Comparison of ENCODE assay signal across 20 mouse cellular contexts in the genomic region with DNA sequence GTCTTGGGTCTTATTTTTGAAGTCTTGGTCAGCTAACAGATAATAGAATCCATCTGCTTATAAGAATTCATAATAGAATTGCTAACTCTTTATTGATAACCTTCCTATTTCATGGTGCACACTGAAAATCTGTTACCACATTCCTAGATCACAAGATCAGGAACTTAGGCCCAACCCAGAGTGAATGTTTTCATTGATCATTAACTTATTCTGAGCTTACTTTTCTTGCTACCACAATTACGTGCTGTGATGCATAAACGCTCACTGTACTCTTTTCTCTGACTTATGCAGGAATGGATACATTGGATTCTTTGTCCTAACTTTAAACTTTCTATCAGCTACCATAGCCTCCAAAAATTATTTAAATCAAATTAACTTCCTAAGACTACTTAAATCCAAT. TPM values are rescaled to one million over a fixed set of nuclear protein-coding genes. Genes with fewer than 3 reads are reported as not detected.
DNase-seq lines count a peak whose midpoint lies in the region; ATAC-seq and TF ChIP-seq lines count a peak whose summit lies in the region.
"Had no signal": no experiment of that assay in that cellular context is flagged by ENCODE, and none has a peak within 500 bp of the region (broad histone marks: within the 10 kb centered on the region; RNA-seq: fewer than 3 reads in every experiment).

No protein-coding gene starts in this region.

- H3K4me1 ChIP-seq in intestine, embryonic 16.5 days (ENCODE audit: control insufficient read depth, insufficient read depth, low read length), result peaks cover 13% of the 10 kb centered on the region
- 0 out of 2 replicates have a peak, but pooled peaks cover 3% of the 10 kb centered on the region for H3K4me1 ChIP-seq in intestine, embryonic 15.5 days (replicated peaks)
- peaks cover 8% of the 10 kb centered on the region for H3K4me1 ChIP-seq in kidney, embryonic 15.5 days
- peaks cover 16% of the 10 kb centered on the region for H3K4me1 ChIP-seq in liver, adult 2 months (ENCODE audit: control insufficient read depth, insufficient read depth, low read length)
- H3K4me1 ChIP-seq in small intestine, adult 2 months (ENCODE audit: control insufficient read depth, insufficient read depth, insufficient read length, low read length), result peaks cover 34% of the 10 kb centered on the region
- H3K4me1 ChIP-seq: embryonic facial prominence, embryonic 12.5 days; forebrain, embryonic 15.5 days; heart, embryonic 13.5 days had no signal

- TF ChIP-seq CTCF in liver, adult 2 months (IDR thresholded peaks at IDR 0.05; ENCODE audit: low read depth, low read length), result no peak
- no peak for TF ChIP-seq CTCF in small intestine, adult 2 months (IDR thresholded peaks at IDR 0.05; ENCODE audit: extremely low read depth, insufficient read length, insufficient replicate concordance, low read depth, low read length)

- H3K27me3 ChIP-seq in intestine, embryonic 16.5 days (replicated peaks; ENCODE audit: control insufficient read depth, insufficient read depth, low read length), result no peaks in the 10 kb centered on the region
- no peaks in the 10 kb centered on the region for H3K27me3 ChIP-seq in intestine, embryonic 15.5 days (replicated peaks)
- no peaks in the 10 kb centered on the region for H3K27me3 ChIP-seq in kidney, embryonic 15.5 days
- no peaks in the 10 kb centered on the region for H3K27me3 ChIP-seq in liver, adult 2 months (ENCODE audit: control insufficient read depth, insufficient read depth, low read length)
- no peaks in the 10 kb centered on the region for H3K27me3 ChIP-seq in small intestine, adult 2 months (ENCODE audit: control insufficient read depth, insufficient read depth, low read length)
- H3K27me3 ChIP-seq: embryonic facial prominence, embryonic 12.5 days; forebrain, embryonic 15.5 days; heart, embryonic 13.5 days had no signal

- no peaks in the 10 kb centered on the region for H3K36me3 ChIP-seq in intestine, embryonic 16.5 days (ENCODE audit: control insufficient read depth, insufficient read depth, low read length)
- no peaks in the 10 kb centered on the region for H3K36me3 ChIP-seq in intestine, embryonic 15.5 days
- H3K36me3 ChIP-seq in kidney, embryonic 15.5 days, result no peaks in the 10 kb centered on the region
- no peaks in the 10 kb centered on the region for H3K36me3 ChIP-seq in liver, adult 2 months (ENCODE audit: control insufficient read depth, insufficient read depth, low read length)
- peaks cover 2% of the 10 kb centered on the region; the same call in 1 of the 2 replicates for H3K36me3 ChIP-seq in small intestine, adult 2 months (ENCODE audit: control insufficient read depth, insufficient read depth, low read length)
- H3K36me3 ChIP-seq: embryonic facial prominence, embryonic 12.5 days; forebrain, embryonic 15.5 days; G1E; heart, embryonic 13.5 days had no signal

- 69% methylated on average over 2 of the region's 2 CpGs for WGBS in intestine, embryonic 16.5 days
- WGBS in intestine, embryonic 15.5 days, result 79% methylated on average over 2 of the region's 2 CpGs
- WGBS in kidney, embryonic 15.5 days, result 59% methylated on average over 2 of the region's 2 CpGs
- 21% methylated on average over 2 of the region's 2 CpGs for WGBS in liver, adult 2 months
- WGBS in small intestine, adult 2 months, result 27% methylated on average over 2 of the region's 2 CpGs

- no peak for TF ChIP-seq POLR2A in liver, adult 2 months (IDR thresholded peaks at IDR 0.05; ENCODE audit: extremely low read depth, insufficient read depth, low read length)
- TF ChIP-seq POLR2A in small intestine, adult 2 months (IDR thresholded peaks at IDR 0.05; ENCODE audit: low read depth, low read length), result no peak

- no peak overlapping the region for H3K9ac ChIP-seq in intestine, embryonic 16.5 days (ENCODE audit: low read depth, low read length)
- no peak overlapping the region for H3K9ac ChIP-seq in intestine, embryonic 15.5 days
- H3K9ac ChIP-seq in kidney, embryonic 15.5 days, result no peak overlapping the region
- no peak overlapping the region for H3K9ac ChIP-seq in liver, adult 2 months (ENCODE audit: low read depth, low read length)
- H3K9ac ChIP-seq: embryonic facial prominence, embryonic 12.5 days; forebrain, embryonic 15.5 days; heart, embryonic 13.5 days had no signal

- peak; percentile 40 for ATAC-seq in intestine, embryonic 16.5 days
- ATAC-seq in intestine, embryonic 15.5 days, result no peak
- peak; percentile 69 for ATAC-seq in kidney, embryonic 15.5 days (replicated peaks; ENCODE audit: low FRiP score)
- ATAC-seq: CD4-positive, CD25-positive, alpha-beta regulatory T cell, adult 4 months; forebrain, embryonic 15.5 days had no signal

- no peak overlapping the region for H3K27ac ChIP-seq in intestine, embryonic 16.5 days (ENCODE audit: low read length)
- H3K27ac ChIP-seq in intestine, embryonic 15.5 days, result no peak overlapping the region
- H3K27ac ChIP-seq in kidney, embryonic 15.5 days, result peak overlapping the region; percentile 81
- H3K27ac ChIP-seq in liver, adult 2 months (replicated peaks; ENCODE audit: insufficient read depth, low read depth, low read length), result peak overlapping the region; percentile 29; the same call in 1 of the 2 replicates
- H3K27ac ChIP-seq in small intestine, adult 2 months (ENCODE audit: insufficient read depth, low read depth, low read length), result peak overlapping the region; percentile 97
- H3K27ac ChIP-seq: embryonic facial prominence, embryonic 12.5 days; forebrain, embryonic 15.5 days; heart, embryonic 13.5 days had no signal

- H3K79me2 ChIP-seq in liver, adult 2 months (ENCODE audit: control insufficient read depth, insufficient read depth, low read length), result no peaks in the 10 kb centered on the region

- no peak overlapping the region for H3K4me3 ChIP-seq in intestine, embryonic 16.5 days (ENCODE audit: low read length)
- no peak overlapping the region for H3K4me3 ChIP-seq in intestine, embryonic 15.5 days (replicated peaks)
- no peak overlapping the region for H3K4me3 ChIP-seq in kidney, embryonic 15.5 days (replicated peaks)
- no peak overlapping the region for H3K4me3 ChIP-seq in liver, adult 2 months (ENCODE audit: insufficient read depth, low read depth, low read length)
- H3K4me3 ChIP-seq in small intestine, adult 2 months (ENCODE audit: low read depth, low read length), result no peak overlapping the region
- H3K4me3 ChIP-seq: embryonic facial prominence, embryonic 12.5 days; forebrain, embryonic 15.5 days; heart, embryonic 13.5 days had no signal

- no peak for DNase-seq in kidney, postnatal 36 days
- DNase-seq in liver, adult 2 months (ENCODE audit: extremely low read depth, low read depth, low spot score), result peak; percentile 89
- DNase-seq in liver, result no peak
- DNase-seq: adrenal gland, postnatal 10 days; B cell, adult 2 months; cerebellum, adult 11 months; cerebellum, adult 8-10 months; cerebellum, postnatal 14 days; gastrocnemius, postnatal 36 days; heart, adult 11 months; heart, postnatal 36 days had no signal

- H3K4me2 ChIP-seq in intestine, embryonic 16.5 days (ENCODE audit: low read depth, low read length), result no peak overlapping the region
- H3K4me2 ChIP-seq in intestine, embryonic 15.5 days (replicated peaks), result no peak overlapping the region
- no peak overlapping the region for H3K4me2 ChIP-seq in kidney, embryonic 15.5 days
- H3K4me2 ChIP-seq: embryonic facial prominence, embryonic 12.5 days; forebrain, embryonic 15.5 days; heart, embryonic 13.5 days had no signal

- no peaks in the 10 kb centered on the region for H3K9me3 ChIP-seq in intestine, embryonic 16.5 days (ENCODE audit: control insufficient read depth, low read length)
- H3K9me3 ChIP-seq in intestine, embryonic 15.5 days, result no peaks in the 10 kb centered on the region; the same call in 1 of the 2 replicates
- no peaks in the 10 kb centered on the region for H3K9me3 ChIP-seq in kidney, embryonic 15.5 days (replicated peaks)
- H3K9me3 ChIP-seq: embryonic facial prominence, embryonic 12.5 days; forebrain, embryonic 15.5 days had no signal

RNA-seq across cellular contexts. Expression of a gene that starts 10.8 kb away (rescaled TPM):
- 65.6 and 66.7 TPM in 2 replicates for polyA plus RNA-seq in intestine, embryonic 16.5 days (2015; fragmentation: Nextera tagmentation; extraction: Ambion mirVana)
- 52.5 and 55.2 TPM in 2 replicates for polyA plus RNA-seq in intestine, embryonic 15.5 days (2015; fragmentation: Nextera tagmentation; extraction: Ambion mirVana)
- polyA plus RNA-seq in kidney, embryonic 15.5 days (2015; fragmentation: Nextera tagmentation; extraction: Ambion mirVana), result 7.5 and 7.7 TPM in 2 replicates
- 21.9 and 36.3 TPM in 2 replicates for total RNA-seq in liver, adult 2 months (2014; rRNA removed)
- polyA plus RNA-seq in liver, adult 2 months (2012; rRNA removed), result 85.0 and 89.8 TPM in 2 replicates
- 228 and 484 TPM in 2 replicates for polyA plus RNA-seq in small intestine, adult 2 months (2012; rRNA removed)

RNA-seq across cellular contexts. Expression of a gene that starts 26.2 kb away (rescaled TPM):
- 1.0 and 1.1 TPM in 2 replicates for polyA plus RNA-seq in intestine, embryonic 16.5 days (2015; fragmentation: Nextera tagmentation; extraction: Ambion mirVana)
- 0.98 and 1.1 TPM in 2 replicates for polyA plus RNA-seq in intestine, embryonic 15.5 days (2015; fragmentation: Nextera tagmentation; extraction: Ambion mirVana)
- 3.1 and 3.3 TPM in 2 replicates for polyA plus RNA-seq in kidney, embryonic 15.5 days (2015; fragmentation: Nextera tagmentation; extraction: Ambion mirVana)
- total RNA-seq in liver, adult 2 months (2014; rRNA removed), result 1.3 and 3.1 TPM in 2 replicates
- 4.1 and 5.8 TPM in 2 replicates for polyA plus RNA-seq in liver, adult 2 months (2012; rRNA removed)
- polyA plus RNA-seq in small intestine, adult 2 months (2012; rRNA removed), result 0.56 and 0.85 TPM in 2 replicates

RNA-seq across cellular contexts. Expression of a gene that starts 33.3 kb away (rescaled TPM):
- 110 and 116 TPM in 2 replicates for polyA plus RNA-seq in intestine, embryonic 16.5 days (2015; fragmentation: Nextera tagmentation; extraction: Ambion mirVana)
- 93.0 and 104 TPM in 2 replicates for polyA plus RNA-seq in intestine, embryonic 15.5 days (2015; fragmentation: Nextera tagmentation; extraction: Ambion mirVana)
- polyA plus RNA-seq in kidney, embryonic 15.5 days (2015; fragmentation: Nextera tagmentation; extraction: Ambion mirVana), result 88.1 and 94.0 TPM in 2 replicates
- total RNA-seq in liver, adult 2 months (2014; rRNA removed), result 130 TPM in 2 replicates
- polyA plus RNA-seq in liver, adult 2 months (2012; rRNA removed), result 128 and 130 TPM in 2 replicates
- polyA plus RNA-seq in small intestine, adult 2 months (2012; rRNA removed), result 59.8 and 117 TPM in 2 replicates

RNA-seq across cellular contexts. Expression of a gene that starts 35.6 kb away (rescaled TPM):
- polyA plus RNA-seq in intestine, embryonic 16.5 days (2015; fragmentation: Nextera tagmentation; extraction: Ambion mirVana), result 44.7 and 46.3 TPM in 2 replicates
- polyA plus RNA-seq in intestine, embryonic 15.5 days (2015; fragmentation: Nextera tagmentation; extraction: Ambion mirVana), result 46.8 and 50.4 TPM in 2 replicates
- 40.6 and 52.6 TPM in 2 replicates for polyA plus RNA-seq in kidney, embryonic 15.5 days (2015; fragmentation: Nextera tagmentation; extraction: Ambion mirVana)
- total RNA-seq in liver, adult 2 months (2014; rRNA removed), result 0.83 and 0.87 TPM in 2 replicates
- polyA plus RNA-seq in liver, adult 2 months (2012; rRNA removed), result 0.91 and 1.4 TPM in 2 replicates
- polyA plus RNA-seq in small intestine, adult 2 months (2012; rRNA removed), result 8.8 and 10.4 TPM in 2 replicates

RNA-seq across cellular contexts. Expression of a gene that starts 41.3 kb away (rescaled TPM):
- 54.4 and 56.9 TPM in 2 replicates for polyA plus RNA-seq in intestine, embryonic 16.5 days (2015; fragmentation: Nextera tagmentation; extraction: Ambion mirVana)
- polyA plus RNA-seq in intestine, embryonic 15.5 days (2015; fragmentation: Nextera tagmentation; extraction: Ambion mirVana), result 70.6 and 75.4 TPM in 2 replicates
- polyA plus RNA-seq in kidney, embryonic 15.5 days (2015; fragmentation: Nextera tagmentation; extraction: Ambion mirVana), result 100 and 129 TPM in 2 replicates
- total RNA-seq in liver, adult 2 months (2014; rRNA removed), result 1.5 and 1.8 TPM in 2 replicates
- 5.2 and 10.0 TPM in 2 replicates for polyA plus RNA-seq in liver, adult 2 months (2012; rRNA removed)
- polyA plus RNA-seq in small intestine, adult 2 months (2012; rRNA removed), result 24.0 and 35.3 TPM in 2 replicates

Comparison
In these comparisons a context has a peak if more than half of its experiments do, and no peak if none do; other contexts are left out.
1. H3K27ac ChIP-seq: peak in kidney, embryonic 15.5 days (single experiment), liver, adult 2 months (single experiment) and small intestine, adult 2 months (single experiment); none in intestine, embryonic 16.5 days (single experiment) and intestine, embryonic 15.5 days (single experiment).